Mouse (Mus musculus) stomach, adult 2 months (tissue): ENCODE measurements around the gene Gabarapl1. TPM values are rescaled to one million over a fixed set of nuclear protein-coding genes. Genes with fewer than 3 reads are reported as not detected.

ENCODE experiments used
- polyA plus RNA-seq: library from polyadenylated mRNA; depleted of rRNA; stranded (reverse); fragments of >200 nt; gene quantifications from 2 replicates; pipeline ENCODE4 v1.2.3, GENCODE M21; 2012; rRNA removed

Gabarapl1 gene
- polyA plus RNA-seq, result 32.0 and 33.7 TPM in 2 replicates

DNA sequence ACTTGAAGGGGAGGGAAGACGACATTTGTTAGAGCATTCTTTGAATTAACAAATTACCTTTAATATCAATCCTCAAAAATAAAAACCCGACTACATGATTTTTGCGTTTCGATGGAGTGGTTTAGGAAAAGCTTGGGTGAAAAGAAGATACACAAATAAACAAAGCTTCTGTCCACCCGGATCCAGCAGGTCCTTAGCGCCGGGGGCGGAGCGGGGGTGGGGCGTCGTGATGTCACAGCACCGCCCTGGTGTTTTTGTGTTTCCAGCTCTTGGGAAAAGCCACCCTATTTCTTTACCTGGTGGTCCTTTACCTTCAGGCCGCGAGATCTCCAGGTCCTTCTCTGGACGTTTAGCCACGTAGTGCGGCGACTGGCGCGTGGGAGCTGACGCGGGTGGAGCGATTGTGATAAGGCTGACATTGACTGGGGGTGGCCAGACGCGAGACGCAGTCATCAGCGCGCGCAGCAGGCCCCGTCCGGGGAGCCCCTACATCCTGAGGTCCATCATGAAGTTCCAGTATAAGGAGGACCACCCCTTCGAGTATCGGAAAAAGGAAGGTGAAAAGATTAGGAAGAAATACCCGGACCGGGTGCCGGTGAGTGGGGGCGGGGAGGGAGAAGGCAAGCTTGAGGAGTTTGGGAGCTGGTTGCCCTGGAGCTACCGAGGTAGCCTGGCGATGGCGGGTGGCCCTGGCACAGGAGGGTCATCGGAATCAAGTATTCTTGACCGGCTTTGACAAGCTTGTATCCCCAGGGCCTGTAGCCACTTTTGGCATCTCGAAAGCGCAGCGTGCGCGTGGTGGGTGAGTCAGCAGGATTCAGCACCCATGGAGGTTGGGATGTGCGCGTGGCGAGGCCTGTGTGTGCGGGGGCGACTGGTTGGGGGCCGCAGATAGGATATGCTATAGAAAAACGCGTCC is at the start of gene Gabarapl1:
Gene Gabarapl1, plus strand, starts transcription at position 219 of the 919 bp plus-strand sequence.

DNA sequence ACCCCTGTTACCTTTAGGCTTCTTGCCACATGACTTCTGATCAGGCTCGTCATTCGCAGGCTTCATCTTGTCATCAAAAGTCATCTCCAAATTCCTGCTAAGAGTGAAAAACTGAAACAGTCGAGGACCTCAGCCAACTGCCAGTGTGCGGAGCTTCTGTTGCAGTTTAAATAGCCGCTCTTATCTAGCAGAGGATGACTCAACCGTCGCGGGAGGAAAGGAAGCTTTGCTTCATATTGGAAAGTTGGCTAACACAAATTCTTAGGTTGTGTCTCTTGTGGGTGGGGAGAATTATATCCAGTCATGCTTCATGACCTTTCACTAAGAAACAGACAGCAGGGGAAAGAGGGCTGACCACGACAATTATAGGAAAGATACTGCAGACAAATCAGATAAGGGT is 25.9 kb upstream of the Gabarapl1 start, which contains the start of gene Olr1:
Gene Olr1, minus strand, starts transcription at position 142 of the 400 bp plus-strand sequence.

DNA sequence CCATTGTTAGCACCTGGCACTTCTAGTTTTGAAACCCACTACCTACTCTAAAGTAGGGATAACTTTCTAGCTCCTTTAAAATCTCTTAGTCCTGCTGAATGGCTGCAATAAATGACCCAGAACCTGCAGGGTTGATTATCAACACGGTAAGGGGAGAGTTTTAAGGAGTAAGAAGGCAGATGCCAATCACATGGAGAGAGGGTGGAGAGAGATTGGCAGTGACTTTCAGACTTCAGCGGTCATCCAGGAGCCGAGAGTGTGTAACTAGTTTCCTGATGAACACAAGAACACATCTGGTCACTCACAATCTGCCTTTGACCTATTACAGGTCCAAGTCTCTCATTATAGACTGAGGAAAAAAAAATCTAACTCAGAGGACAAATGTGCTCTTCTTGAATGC is 20.6 kb upstream of the Gabarapl1 start, which contains the start of gene Tmem52b:
Gene Tmem52b, plus strand, starts transcription at position 189 of the 400 bp plus-strand sequence.

DNA sequence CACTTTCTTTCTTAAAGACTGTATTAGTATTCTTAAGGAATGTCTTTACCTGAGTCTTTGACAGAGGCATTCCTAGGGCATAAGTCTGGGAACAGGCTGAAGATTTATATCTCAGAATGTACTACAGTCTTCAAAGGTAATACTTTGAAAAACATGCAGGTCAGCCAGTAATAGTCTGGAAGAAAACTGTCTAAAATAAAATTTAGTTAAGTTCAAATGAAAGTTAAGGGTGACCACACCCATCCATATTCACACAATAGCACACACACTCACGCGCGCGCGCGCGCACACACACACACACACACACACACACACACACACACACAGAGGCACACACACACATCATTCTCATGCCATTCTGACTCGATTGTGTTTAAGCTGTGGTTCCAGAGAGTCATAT is 44.6 kb downstream of the Gabarapl1 start, which contains the start of gene Klre1:
Gene Klre1, plus strand, starts transcription at position 301 of the 400 bp plus-strand sequence.

DNA sequence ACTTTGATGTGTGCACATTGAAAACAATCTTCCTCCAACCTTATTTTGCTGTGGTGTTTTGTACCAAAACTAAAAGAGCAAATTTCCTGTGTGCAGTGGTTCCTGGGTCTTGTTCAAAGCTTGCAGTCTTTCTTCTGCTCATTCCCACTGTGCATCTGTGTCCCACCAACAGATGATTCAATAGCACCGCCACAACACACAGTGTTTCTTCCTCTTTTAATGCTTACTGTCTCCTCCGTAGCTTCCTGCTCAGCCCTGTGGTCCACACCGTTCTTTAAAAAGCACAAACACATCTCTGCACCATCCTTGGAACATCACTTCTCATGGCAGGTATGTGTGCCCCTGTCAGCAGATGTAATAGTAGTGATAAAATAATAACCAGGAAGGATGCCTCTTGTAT is 58.5 kb downstream of the Gabarapl1 start, which contains the start of gene Klrd1:
Gene Klrd1, plus strand, starts transcription at position 275 of the 400 bp plus-strand sequence.

Other genes starting within 250 kb of the Gabarapl1 start
- not detected in 2 replicates for gene 4922502D21Rik, start 201.4 kb upstream of the Gabarapl1 start, polyA plus RNA-seq
- gene Clec12a, start 190.5 kb upstream of the Gabarapl1 start, polyA plus RNA-seq, result 0.22 and 0.23 TPM in 2 replicates
- not detected in 2 replicates for gene Clec12b, start 147.3 kb upstream of the Gabarapl1 start, polyA plus RNA-seq
- not detected in 2 replicates for gene Clec1b, start 135.9 kb upstream of the Gabarapl1 start, polyA plus RNA-seq
- 0.10 and 0.28 TPM in 2 replicates for gene Clec9a, start 124.3 kb upstream of the Gabarapl1 start, polyA plus RNA-seq
- gene Clec1a, start 81.2 kb upstream of the Gabarapl1 start, polyA plus RNA-seq, result 0.15 and 0.60 TPM in 2 replicates
- not detected in 2 replicates for gene Olr1, start 26.0 kb upstream of the Gabarapl1 start, polyA plus RNA-seq
- gene Tmem52b, start 20.6 kb upstream of the Gabarapl1 start, polyA plus RNA-seq, result not detected in 2 replicates
- not detected in 2 replicates for gene Klre1, start 44.7 kb downstream of the Gabarapl1 start, polyA plus RNA-seq
- gene Klrd1, start 58.6 kb downstream of the Gabarapl1 start, polyA plus RNA-seq, result not detected in 2 replicates
- gene Klrk1, start 90.7 kb downstream of the Gabarapl1 start, polyA plus RNA-seq, result not detected in 2 replicates
- gene Klrc3, start 110.2 kb downstream of the Gabarapl1 start, polyA plus RNA-seq, result not detected in 2 replicates
- gene Klrc2, start 127.5 kb downstream of the Gabarapl1 start, polyA plus RNA-seq, result not detected in 2 replicates
- not detected in 2 replicates for gene Klrc1, start 145.8 kb downstream of the Gabarapl1 start, polyA plus RNA-seq
- not detected in 2 replicates for gene Klri1, start 184.0 kb downstream of the Gabarapl1 start, polyA plus RNA-seq
- gene Klri2, start 207.3 kb downstream of the Gabarapl1 start, polyA plus RNA-seq, result not detected in 2 replicates